Mouse (Mus musculus) adrenal gland, adult 2 months (tissue): ENCODE data around the gene Slc2a10. TPM values are rescaled to one million over a fixed set of nuclear protein-coding genes. Genes with fewer than 3 reads are reported as not detected.

ENCODE experiments used
- DNase-seq: peaks from one replicate; pipeline ENCODE4 v3.0.0; 2021
- polyA plus RNA-seq: library from polyadenylated mRNA; depleted of rRNA; stranded (reverse); fragments of >200 nt; gene quantifications from 2 replicates; pipeline ENCODE4 v1.2.3, GENCODE M21; 2012; rRNA removed
- total RNA-seq, 2 experiments: library from RNA; stranded (reverse); gene quantifications; 2 replicates each; pipeline ENCODE4 v1.2.3; 2021

The Slc2a10 gene
- total and polyA plus RNA-seq, 3 experiments: 0.35 to 1.5 (median 1.2) TPM

- DNase-seq: no peak
These were observed 58.3 kb downstream of the Slc2a10 start for GRCm38 (mm10) chr2:165561861-165562260.

GRCm38 (mm10) chr2:165563298-165564058, 59.9 kb downstream of the Slc2a10 start:
- no peak for DNase-seq

GRCm38 (mm10) chr2:165564101-165564500, 60.5 kb downstream of the Slc2a10 start:
- DNase-seq: no peak

- no peak for DNase-seq
These were observed 61.0 kb downstream of the Slc2a10 start for GRCm38 (mm10) chr2:165564620-165565019.

- DNase-seq: no peak
These were observed 63.3 kb downstream of the Slc2a10 start for GRCm38 (mm10) chr2:165566898-165567297.

GRCm38 (mm10) chr2:165567820-165568219, 64.2 kb downstream of the Slc2a10 start:
- no peak for DNase-seq

GRCm38 (mm10) chr2:165568911-165569310, 65.3 kb downstream of the Slc2a10 start:
- DNase-seq: no peak

Other genes with a start within 250 kb of the Slc2a10 start
- gene Slc35c2, start 215.9 kb upstream of the Slc2a10 start, total RNA-seq: 10 to 100 TPM; 51.0 to 56.6 TPM
- 87.4 and 87.6 TPM in 2 replicates for gene Slc35c2, start 215.9 kb upstream of the Slc2a10 start, polyA plus RNA-seq
- gene Elmo2, start 177.3 kb upstream of the Slc2a10 start, total RNA-seq: 10 to 100 TPM; 19.8 to 31.4 TPM
- gene Elmo2, start 177.3 kb upstream of the Slc2a10 start, polyA plus RNA-seq: 52.0 and 58.8 TPM in 2 replicates
- not detected for gene Zfp663, start 135.1 kb upstream of the Slc2a10 start, total RNA-seq
- gene Zfp663, start 135.1 kb upstream of the Slc2a10 start, polyA plus RNA-seq: not detected in 2 replicates
- gene Zfp334, start 115.5 kb upstream of the Slc2a10 start, total RNA-seq: 1 to 10 TPM; 4.3 to 5.0 TPM
- 1.1 and 1.3 TPM in 2 replicates for gene Zfp334, start 115.5 kb upstream of the Slc2a10 start, polyA plus RNA-seq
- gene Ocstamp, start 103.4 kb upstream of the Slc2a10 start, total RNA-seq: under 1 TPM; 0.12 to 0.38 TPM
- gene Ocstamp, start 103.4 kb upstream of the Slc2a10 start, polyA plus RNA-seq: 0.55 and 0.64 TPM in 2 replicates
- 1 to 10 TPM in 1 of 2 experiments, under 1 TPM in 1; 0.97 to 2.3 TPM for gene Slc13a3, start 30.6 kb upstream of the Slc2a10 start, total RNA-seq
- gene Slc13a3, start 30.6 kb upstream of the Slc2a10 start, polyA plus RNA-seq: 2.4 and 2.8 TPM in 2 replicates
- 10 to 100 TPM; 10.4 to 12.7 TPM for gene Trp53rka, start 10.5 kb upstream of the Slc2a10 start, total RNA-seq
- 20.3 and 20.8 TPM in 2 replicates for gene Trp53rka, start 10.5 kb upstream of the Slc2a10 start, polyA plus RNA-seq
- gene Eya2, start 91.2 kb downstream of the Slc2a10 start, total RNA-seq: 1 to 10 TPM; 2.9 to 3.8 TPM
- 5.6 and 7.8 TPM in 2 replicates for gene Eya2, start 91.2 kb downstream of the Slc2a10 start, polyA plus RNA-seq